Mouse (Mus musculus) embryonic facial prominence, embryonic 13.5 days (tissue): ENCODE results near the gene Mbd5. TPM values are rescaled to one million over a fixed set of nuclear protein-coding genes. Genes with fewer than 3 reads are reported as not detected.
"Not testable (repeated sequence)": the region's sequence is repeated elsewhere in the genome, so short reads cannot be mapped to it uniquely, and the experiment has no call there.

ENCODE experiments used
- ATAC-seq: fragments of 200-750 bp; cut with Nextera tagmentation; 2 replicates; pipeline ENCODE4 v1.8.0; 2017; ENCODE audit warnings: low read depth; ENCODE audit not compliant: insufficient number of reproducible peaks, insufficient read depth, low FRiP score, low TSS enrichment
- H3K27ac ChIP-seq: fragments of 300-500 bp; sonication (generic); 2 replicates; pipeline ENCODE4 v1.5.1; 2015; ENCODE audit warnings: moderate library complexity, mild to moderate bottlenecking, inconsistent platforms
- H3K27me3 ChIP-seq: fragments of 300-500 bp; sonication (generic); 2 replicates; pipeline ENCODE4 v1.6.1; 2015; ENCODE audit warnings: mild to moderate bottlenecking, inconsistent platforms
- H3K36me3 ChIP-seq: fragments of 300-500 bp; sonication (generic); 2 replicates; pipeline ENCODE4 v1.6.1; 2015; ENCODE audit warnings: mild to moderate bottlenecking, inconsistent platforms
- H3K4me1 ChIP-seq: fragments of 300-500 bp; sonication (generic); 2 replicates; pipeline ENCODE4 v1.6.1; 2015; ENCODE audit warnings: inconsistent platforms
- H3K4me2 ChIP-seq: fragments of 300-500 bp; sonication (generic); 2 replicates; pipeline ENCODE4 v1.6.1; 2015; ENCODE audit warnings: moderate library complexity, mild to moderate bottlenecking, inconsistent platforms
- H3K4me3 ChIP-seq: fragments of 300-500 bp; sonication (generic); 2 replicates; pipeline ENCODE4 v1.5.1; 2015; ENCODE audit warnings: mild to moderate bottlenecking, inconsistent platforms
- H3K9ac ChIP-seq: fragments of 300-500 bp; sonication (generic); 2 replicates; pipeline ENCODE4 v1.6.1; 2015; ENCODE audit warnings: mild to moderate bottlenecking, inconsistent platforms
- H3K9me3 ChIP-seq: fragments of 300-500 bp; sonication (generic); 2 replicates; pipeline ENCODE4 v1.6.1; 2016; ENCODE audit warnings: inconsistent platforms
- WGBS: fragments of 180-500 bp; shearing (Covaris S2); methylation state at CpG from one replicate; pipeline ENCODE4 v1.1.7; 2015; ENCODE audit warnings: mixed read lengths; 5-methylcytosine and 5-hydroxymethylcytosine counted together
- polyA plus RNA-seq: library from polyadenylated mRNA; unstranded; fragments of >200 nt; fragmentation: Nextera tagmentation; extraction: Ambion mirVana; gene quantifications from 2 replicates; pipeline ENCODE4 v1.2.1, GENCODE M21; 2015

Mbd5 gene
- polyA plus RNA-seq, 1 experiment from 2014 or later: 33.0 TPM

DNA sequence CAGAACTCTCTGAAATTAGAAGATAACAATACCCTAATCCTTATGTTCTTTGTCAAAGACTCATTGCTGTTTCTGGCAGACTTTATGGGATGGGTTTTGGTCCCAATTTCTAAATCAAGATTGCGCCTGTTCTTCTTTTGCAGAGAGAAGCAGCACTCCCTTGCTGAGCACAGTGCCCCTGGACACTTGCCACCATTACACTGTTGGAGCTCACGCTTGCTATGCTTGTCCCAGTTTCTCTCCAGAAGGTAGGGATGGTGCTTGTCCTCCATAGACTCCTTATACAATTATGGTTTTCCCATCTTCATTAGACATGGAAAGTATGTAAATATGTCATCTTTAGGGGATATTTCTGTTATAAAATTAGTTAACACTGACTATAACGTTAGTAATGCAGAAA, 220.5 kb downstream of the Mbd5 start:
- no peaks in the 10 kb centered on the region for H3K27me3 ChIP-seq
- no peak overlapping the region for H3K27ac ChIP-seq
- H3K4me3 ChIP-seq: no peak overlapping the region
- H3K4me1 ChIP-seq: no peaks in the 10 kb centered on the region
- H3K36me3 ChIP-seq: peaks cover 12% of the 10 kb centered on the region; the same call in 1 of the 2 replicates
- H3K9me3 ChIP-seq: no peaks in the 10 kb centered on the region
- no peak for ATAC-seq
- H3K4me2 ChIP-seq: no peak overlapping the region
- H3K9ac ChIP-seq: no peak overlapping the region
- WGBS: 92% methylated on average over 3 of the region's 3 CpGs

DNA sequence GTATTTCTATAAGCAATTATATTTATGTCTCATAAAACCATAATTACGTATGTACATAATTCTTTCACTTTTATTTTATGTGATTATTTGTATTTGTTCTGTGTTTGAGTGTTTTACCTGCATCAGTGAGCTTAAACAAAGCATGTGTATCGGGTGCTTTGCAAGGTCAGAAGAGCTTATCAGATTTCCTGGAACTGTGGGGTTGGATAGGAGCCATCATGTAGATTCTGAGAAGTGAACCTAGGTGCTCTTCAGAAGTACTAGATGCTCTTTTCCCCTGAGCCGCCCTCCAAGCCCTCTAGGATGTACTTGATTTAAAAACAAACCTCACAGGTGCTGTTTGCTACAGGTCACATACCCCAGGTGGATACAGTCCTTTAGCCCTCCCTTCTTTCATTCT, 227.7 kb downstream of the Mbd5 start:
- Histone ChIP-seq H3K4me1 (no peaks in the 10 kb centered on the region), H3K9me3 (no peaks in the 10 kb centered on the region), H3K4me3 (no peak overlapping the region), H3K36me3 (no peaks in the 10 kb centered on the region), H3K4me2 (no peak overlapping the region), H3K27ac (no peak overlapping the region), H3K27me3 (no peaks in the 10 kb centered on the region), H3K9ac (no peak overlapping the region)
- WGBS: 77% methylated on average over 3 of the region's 3 CpGs
- ATAC-seq: no peak

DNA sequence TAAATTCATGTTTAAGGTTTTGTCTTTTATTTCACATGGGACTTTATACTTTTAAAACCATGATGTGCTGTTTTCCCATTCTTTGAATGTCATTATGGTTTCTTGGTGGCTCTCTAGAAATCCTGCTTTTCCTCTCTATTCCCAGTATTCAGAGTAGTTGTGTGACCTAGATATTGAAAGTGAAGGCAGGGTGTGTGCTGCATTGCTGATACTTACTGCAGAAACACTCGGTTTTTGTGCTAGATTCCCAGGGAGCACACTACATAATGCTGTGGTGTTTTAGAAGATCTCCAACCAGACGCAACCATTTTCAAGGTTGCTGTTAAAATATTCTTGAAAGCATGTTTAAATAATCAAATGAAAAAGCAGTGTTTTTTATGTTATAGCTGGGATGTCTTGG, 241.7 kb downstream of the Mbd5 start:
- Histone ChIP-seq H3K4me1 (no peaks in the 10 kb centered on the region), H3K27me3 (no peaks in the 10 kb centered on the region), H3K9ac (no peak overlapping the region), H3K27ac (no peak overlapping the region), H3K9me3 (no peaks in the 10 kb centered on the region), H3K4me2 (no peak overlapping the region), H3K4me3 (no peak overlapping the region), H3K36me3 (no peaks in the 10 kb centered on the region)
- no peak for ATAC-seq
- 79% methylated on average over 2 of the region's 2 CpGs for WGBS

DNA sequence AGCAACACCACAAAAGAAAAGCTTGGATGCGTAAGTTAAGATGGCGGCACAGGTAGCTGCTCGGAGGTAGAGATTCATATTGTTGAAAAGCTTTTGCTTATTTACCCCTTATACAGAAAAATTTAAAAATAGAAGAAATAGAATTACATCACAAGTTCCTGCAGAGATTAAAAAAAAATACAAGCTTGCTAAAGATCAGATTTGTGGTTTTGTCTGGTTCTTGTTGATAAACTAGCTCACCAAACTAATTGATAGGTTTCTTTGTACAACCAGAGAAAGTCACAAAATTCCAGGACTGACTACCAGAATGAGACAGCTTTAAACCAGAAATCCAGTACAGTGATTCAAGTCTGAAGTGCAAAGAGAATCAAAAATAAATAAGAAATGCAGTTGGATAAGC, 242.4 kb downstream of the Mbd5 start:
- no peaks in the 10 kb centered on the region for H3K4me1 ChIP-seq
- H3K9ac ChIP-seq: no peak overlapping the region
- no peak overlapping the region for H3K4me2 ChIP-seq
- no peak overlapping the region for H3K4me3 ChIP-seq
- no peaks in the 10 kb centered on the region for H3K9me3 ChIP-seq
- H3K27ac ChIP-seq: no peak overlapping the region
- H3K27me3 ChIP-seq: no peaks in the 10 kb centered on the region
- 95% methylated on average over 3 of the region's 3 CpGs for WGBS
- ATAC-seq: no peak
- H3K36me3 ChIP-seq: no peaks in the 10 kb centered on the region

DNA sequence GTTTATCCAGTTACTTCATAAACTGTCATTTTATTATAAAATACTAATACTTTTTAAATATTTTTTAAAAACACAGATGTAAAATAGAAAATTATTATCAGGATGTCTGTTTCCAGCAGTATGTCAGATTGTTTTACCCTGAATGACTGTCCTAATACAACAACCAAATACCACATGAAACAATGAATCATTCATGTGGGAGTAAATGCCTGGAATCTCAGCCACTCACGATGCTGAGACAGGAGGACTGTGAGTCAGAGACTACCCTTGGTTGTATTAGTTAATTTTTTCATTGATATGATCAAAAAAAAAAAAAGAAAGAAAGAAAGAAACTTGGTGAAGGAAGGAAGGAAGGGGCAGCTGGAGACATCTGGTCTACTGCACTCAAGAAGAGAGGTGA, 254.8 kb downstream of the Mbd5 start:
- Histone ChIP-seq H3K4me1 (no peaks in the 10 kb centered on the region), H3K9me3 (no peaks in the 10 kb centered on the region), H3K27ac (no peak overlapping the region), H3K36me3 (no peaks in the 10 kb centered on the region), H3K27me3 (no peaks in the 10 kb centered on the region), H3K9ac (no peak overlapping the region), H3K4me3 (no peak overlapping the region), H3K4me2 (no peak overlapping the region)
- ATAC-seq: no peak
- WGBS: 61% methylated on average over 1 of the region's 1 CpGs

DNA sequence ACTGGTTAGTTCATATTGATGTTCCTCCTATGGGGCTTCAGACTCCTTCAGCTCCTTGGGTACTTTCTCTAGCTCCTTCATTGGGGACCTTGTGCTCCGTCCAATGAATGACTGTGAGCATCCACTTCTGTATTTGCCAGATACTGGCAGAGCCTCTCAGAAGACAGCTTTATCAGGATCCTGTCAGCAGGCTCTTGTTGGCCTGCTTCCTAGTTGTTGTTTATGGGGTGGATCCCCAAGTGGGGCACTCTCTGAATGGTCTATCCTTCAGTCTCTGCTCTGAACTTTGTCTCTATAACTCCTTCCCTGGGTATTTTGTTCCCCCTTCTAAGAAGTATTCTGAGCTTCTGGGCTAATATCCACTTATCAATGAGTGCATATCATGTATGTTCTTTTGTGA, 256.4 kb downstream of the Mbd5 start:
- H3K4me1 ChIP-seq, H3K27me3 ChIP-seq, H3K4me3 ChIP-seq, ATAC-seq, H3K9ac ChIP-seq, H3K36me3 ChIP-seq, H3K27ac ChIP-seq, H3K9me3 ChIP-seq, H3K4me2 ChIP-seq: not testable (repeated sequence)
- WGBS: 95% methylated on average over 1 of the region's 1 CpGs

DNA sequence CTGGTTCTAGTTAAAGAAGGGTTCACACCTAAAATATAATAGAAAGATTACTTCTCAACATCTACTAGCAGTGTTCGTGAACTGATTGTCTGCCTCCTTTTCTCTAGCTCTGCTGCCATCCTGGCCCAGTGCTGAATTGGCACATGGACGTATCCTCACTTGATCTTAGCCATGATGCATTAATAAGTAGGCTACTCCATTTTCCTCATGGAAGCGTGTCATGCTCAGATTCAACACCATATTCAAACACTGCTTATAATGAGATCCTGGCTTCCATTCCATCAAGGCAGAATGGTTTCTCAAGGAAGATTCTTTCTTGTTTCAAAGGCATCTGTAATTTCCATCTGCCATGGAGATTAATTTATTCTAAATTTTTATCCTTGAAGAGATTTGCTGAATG, 260.0 kb downstream of the Mbd5 start:
- no peak overlapping the region for H3K9ac ChIP-seq
- no peak for ATAC-seq
- WGBS: 84% methylated on average over 3 of the region's 3 CpGs

DNA sequence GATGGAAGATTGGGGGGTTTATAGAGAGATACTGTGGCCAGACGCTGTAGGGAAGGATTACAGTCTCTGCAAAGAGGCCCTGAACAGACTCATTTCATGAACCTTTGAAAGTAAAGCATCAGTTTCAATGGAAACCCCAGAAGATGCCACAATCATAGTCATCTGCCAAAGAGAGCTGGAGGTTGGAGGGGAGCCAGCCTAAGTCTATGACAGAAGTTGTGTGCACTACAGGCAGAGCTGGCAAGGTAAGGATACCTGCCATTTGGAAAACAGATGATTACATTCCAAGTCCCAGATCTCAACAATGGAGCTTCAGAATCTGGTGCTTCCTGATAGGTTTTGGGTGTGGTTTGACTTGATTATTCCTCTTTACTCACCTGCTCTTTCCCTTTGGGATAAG, 261.1 kb downstream of the Mbd5 start:
- Histone ChIP-seq H3K27me3 (no peaks in the 10 kb centered on the region), H3K9me3 (no peaks in the 10 kb centered on the region), H3K4me3 (no peak overlapping the region), H3K9ac (no peak overlapping the region), H3K27ac (no peak overlapping the region), H3K4me2 (no peak overlapping the region), H3K36me3 (no peaks in the 10 kb centered on the region), H3K4me1 (no peaks in the 10 kb centered on the region)
- WGBS: 97% methylated on average over 1 of the region's 1 CpGs
- ATAC-seq: no peak

More for the DNA sequence above, 260.0 kb downstream of the Mbd5 start:
- Histone ChIP-seq H3K27me3 (no peaks in the 10 kb centered on the region), H3K4me3 (no peak overlapping the region), H3K36me3 (no peaks in the 10 kb centered on the region), H3K4me1 (no peaks in the 10 kb centered on the region), H3K9me3 (no peaks in the 10 kb centered on the region), H3K4me2 (no peak overlapping the region), H3K27ac (no peak overlapping the region)

DNA sequence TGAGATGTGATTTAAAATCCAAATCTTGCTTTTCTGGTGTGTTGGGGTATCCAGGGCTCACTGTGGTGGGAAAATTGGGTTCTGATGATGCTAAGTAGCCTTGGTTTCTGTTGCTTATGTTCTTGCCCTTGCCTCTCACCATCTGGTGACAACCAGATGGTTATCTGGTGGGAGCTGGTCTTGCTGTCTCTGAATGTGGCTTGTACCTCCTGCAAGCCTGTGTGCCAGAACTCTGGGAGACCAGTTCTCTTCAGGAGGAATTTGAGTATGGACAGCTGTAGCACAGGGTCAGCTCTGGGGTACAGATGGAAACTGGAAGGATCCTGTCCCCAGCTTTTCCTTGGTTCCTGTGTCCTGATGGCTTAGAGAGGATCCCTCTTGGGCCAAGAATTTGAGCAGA, 280.4 kb downstream of the Mbd5 start:
- H3K4me3 ChIP-seq: no peak overlapping the region
- H3K4me2 ChIP-seq: no peak overlapping the region
- H3K9me3 ChIP-seq: no peaks in the 10 kb centered on the region
- H3K36me3 ChIP-seq: no peaks in the 10 kb centered on the region
- H3K9ac ChIP-seq: no peak overlapping the region
- no peak for ATAC-seq
- H3K27me3 ChIP-seq: no peaks in the 10 kb centered on the region
- H3K4me1 ChIP-seq: no peaks in the 10 kb centered on the region
- H3K27ac ChIP-seq: no peak overlapping the region

DNA sequence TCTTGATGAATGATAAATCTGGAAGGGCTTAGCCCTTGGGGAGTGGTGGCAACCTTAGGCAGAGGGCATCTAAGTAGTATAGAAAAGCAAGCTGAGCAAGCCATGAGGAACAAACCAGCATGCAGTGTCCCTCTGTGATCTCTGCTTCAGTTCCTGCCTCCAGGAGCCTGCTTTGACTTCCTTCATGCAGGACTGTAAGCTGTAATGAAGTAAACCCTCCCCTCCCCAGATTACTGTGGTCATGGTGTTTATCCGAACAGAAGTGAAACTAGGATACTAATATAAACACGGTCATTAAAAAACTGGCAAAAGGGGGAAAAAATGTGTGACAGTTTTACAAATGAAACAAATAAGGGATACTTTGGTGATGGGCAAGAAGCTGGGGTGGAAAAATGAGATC, 284.8 kb downstream of the Mbd5 start:
- no peaks in the 10 kb centered on the region for H3K27me3 ChIP-seq
- no peak overlapping the region for H3K4me2 ChIP-seq
- no peaks in the 10 kb centered on the region for H3K4me1 ChIP-seq
- H3K9me3 ChIP-seq: no peaks in the 10 kb centered on the region; the same call in 1 of the 2 replicates
- no peak overlapping the region for H3K4me3 ChIP-seq
- no peak overlapping the region for H3K9ac ChIP-seq
- WGBS: 77% methylated on average over 2 of the region's 2 CpGs
- H3K36me3 ChIP-seq: peaks cover 4% of the 10 kb centered on the region; the same call in 1 of the 2 replicates
- no peak for ATAC-seq
- H3K27ac ChIP-seq: no peak overlapping the region

DNA sequence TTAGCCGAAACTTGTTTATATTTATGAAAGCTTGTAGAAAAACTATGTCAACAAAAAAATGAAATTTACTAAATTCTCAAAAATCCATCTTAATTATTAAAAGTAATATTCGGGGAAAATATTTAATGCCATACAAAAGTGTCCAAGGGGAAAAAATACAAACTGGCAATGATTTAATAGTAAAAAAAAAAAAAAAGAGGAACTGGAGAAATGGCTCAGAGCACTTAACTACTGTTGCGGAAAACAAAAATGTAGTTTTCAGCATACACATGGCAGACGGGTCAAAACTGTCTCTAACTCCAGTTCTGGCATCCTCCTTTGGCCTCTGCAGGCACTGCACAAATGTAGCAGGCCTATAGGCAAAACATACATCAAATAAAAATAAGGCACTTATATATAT, 292.4 kb downstream of the Mbd5 start:
- WGBS: 89% methylated on average over 4 of the region's 4 CpGs
- H3K36me3 ChIP-seq: no peaks in the 10 kb centered on the region; the same call in 1 of the 2 replicates
- H3K4me3 ChIP-seq: no peak overlapping the region
- no peak overlapping the region for H3K27ac ChIP-seq
- no peaks in the 10 kb centered on the region for H3K9me3 ChIP-seq
- no peak overlapping the region for H3K9ac ChIP-seq
- no peak for ATAC-seq
- H3K4me2 ChIP-seq: no peak overlapping the region
- H3K4me1 ChIP-seq: no peaks in the 10 kb centered on the region
- no peaks in the 10 kb centered on the region for H3K27me3 ChIP-seq

DNA sequence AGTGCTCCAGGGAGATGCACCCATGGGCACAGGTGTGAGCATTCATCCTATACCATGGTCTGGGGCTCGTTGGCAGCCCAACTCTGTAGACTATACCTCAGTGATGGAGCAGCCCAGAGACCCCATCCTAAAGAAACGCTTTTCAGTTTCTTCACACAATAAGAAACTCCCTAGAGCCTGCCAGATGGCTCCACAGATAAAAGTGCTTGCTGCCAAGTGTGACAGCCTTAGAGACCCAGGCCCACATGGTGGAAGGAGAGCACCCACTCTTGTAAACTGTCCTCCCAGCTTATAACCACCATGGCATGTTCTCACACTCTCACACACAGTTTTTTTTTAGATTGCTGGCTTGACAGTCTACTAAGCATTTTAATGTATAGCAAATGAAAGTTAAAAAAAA, 314.8 kb downstream of the Mbd5 start:
- H3K4me3 ChIP-seq: no peak overlapping the region
- no peaks in the 10 kb centered on the region for H3K27me3 ChIP-seq
- no peaks in the 10 kb centered on the region for H3K4me1 ChIP-seq
- H3K36me3 ChIP-seq: no peaks in the 10 kb centered on the region
- no peaks in the 10 kb centered on the region for H3K9me3 ChIP-seq
- WGBS: 71% methylated on average over 2 of the region's 2 CpGs
- no peak overlapping the region for H3K9ac ChIP-seq
- ATAC-seq: no peak
- no peak overlapping the region for H3K4me2 ChIP-seq
- no peak overlapping the region for H3K27ac ChIP-seq
